Mouse (Mus musculus): Measurements from ENCODE around the gene Prelp.
"Not testable (repeated sequence)": the region's sequence is repeated elsewhere in the genome, so short reads cannot be mapped to it uniquely, and the experiment has no call there.

Gene Prelp

GRCm38 (mm10) chr1:133921304-133921751, at the start of gene Prelp:
TSS of gene Prelp (minus strand) at chr1:133921414.
- DNase-seq: peak; percentile 67 to 75

- DNase-seq: no peak
Measured at GRCm38 (mm10) chr1:133969427-133969826, 48.2 kb upstream of the Prelp start.

- peak in 1 of 2 experiments; percentile 23 for DNase-seq
Measured at GRCm38 (mm10) chr1:133968788-133969325, 47.6 kb upstream of the Prelp start.

GRCm38 (mm10) chr1:133967481-133968017, 46.3 kb upstream of the Prelp start:
- no peak for DNase-seq

DNA sequence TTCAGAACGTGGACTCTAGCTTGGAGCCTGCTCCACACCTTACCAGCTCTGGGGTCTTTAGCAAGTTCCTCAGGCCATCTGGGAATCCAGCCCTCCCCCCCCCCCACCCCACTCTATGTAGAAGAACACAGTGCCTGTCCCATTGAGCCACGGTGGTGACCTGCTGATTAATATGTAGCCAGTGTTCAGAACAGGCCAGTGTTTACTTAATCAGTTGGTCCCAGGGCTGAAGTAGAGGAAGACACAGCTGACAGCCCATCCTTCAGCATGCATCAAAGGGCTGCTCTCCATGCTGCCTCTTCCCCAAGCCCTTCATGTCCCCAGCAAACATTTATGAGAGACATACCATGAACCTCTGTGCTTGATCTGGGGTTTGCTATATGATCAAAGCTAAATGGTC, 44.8 kb upstream of the Prelp start:
- DNase-seq: no peak

GRCm38 (mm10) chr1:133965298-133965697, 44.1 kb upstream of the Prelp start:
- peak; percentile 35 to 36 for DNase-seq

GRCm38 (mm10) chr1:133964742-133965141, 43.5 kb upstream of the Prelp start:
- no peak for DNase-seq

DNA sequence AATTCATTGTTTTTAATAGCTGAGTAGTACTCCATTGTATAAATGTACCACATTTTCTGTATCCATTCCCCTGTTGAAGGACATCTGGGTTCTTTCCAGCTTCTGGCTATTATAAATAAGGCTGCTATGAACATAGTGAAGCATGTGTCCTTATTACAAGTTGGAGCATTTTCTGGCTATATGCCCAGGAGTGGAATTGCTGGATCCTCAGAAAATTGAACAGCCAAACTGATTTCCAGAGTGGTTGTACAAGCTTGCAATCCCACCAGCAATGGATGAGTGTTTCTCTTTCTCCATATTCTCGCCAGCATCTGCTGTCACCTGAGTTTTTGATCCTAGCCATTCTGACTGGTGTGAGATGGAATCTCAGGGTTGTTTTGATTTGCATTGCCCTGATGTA, 42.4 kb upstream of the Prelp start:
- not testable (repeated sequence) for DNase-seq

DNA sequence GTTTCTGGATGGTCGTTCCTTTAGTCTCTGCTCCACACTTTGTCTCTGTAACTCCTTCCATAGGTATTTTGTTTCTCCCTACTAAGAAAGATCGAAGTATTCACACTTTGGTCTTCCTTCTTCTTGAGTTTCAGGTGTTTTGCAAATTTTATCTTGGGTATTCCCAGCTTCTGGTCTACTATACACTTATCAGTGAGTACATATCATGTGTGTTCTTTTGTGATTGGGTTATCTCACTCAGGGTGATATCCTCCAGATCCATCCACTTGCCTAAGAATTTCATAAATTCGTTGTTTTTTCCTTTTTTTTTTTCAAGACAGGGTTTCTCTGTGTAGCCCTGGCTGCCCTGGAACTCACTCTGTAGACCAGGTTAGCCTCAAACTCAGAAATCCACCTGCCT, 41.9 kb upstream of the Prelp start:
- not testable (repeated sequence) for DNase-seq

DNA sequence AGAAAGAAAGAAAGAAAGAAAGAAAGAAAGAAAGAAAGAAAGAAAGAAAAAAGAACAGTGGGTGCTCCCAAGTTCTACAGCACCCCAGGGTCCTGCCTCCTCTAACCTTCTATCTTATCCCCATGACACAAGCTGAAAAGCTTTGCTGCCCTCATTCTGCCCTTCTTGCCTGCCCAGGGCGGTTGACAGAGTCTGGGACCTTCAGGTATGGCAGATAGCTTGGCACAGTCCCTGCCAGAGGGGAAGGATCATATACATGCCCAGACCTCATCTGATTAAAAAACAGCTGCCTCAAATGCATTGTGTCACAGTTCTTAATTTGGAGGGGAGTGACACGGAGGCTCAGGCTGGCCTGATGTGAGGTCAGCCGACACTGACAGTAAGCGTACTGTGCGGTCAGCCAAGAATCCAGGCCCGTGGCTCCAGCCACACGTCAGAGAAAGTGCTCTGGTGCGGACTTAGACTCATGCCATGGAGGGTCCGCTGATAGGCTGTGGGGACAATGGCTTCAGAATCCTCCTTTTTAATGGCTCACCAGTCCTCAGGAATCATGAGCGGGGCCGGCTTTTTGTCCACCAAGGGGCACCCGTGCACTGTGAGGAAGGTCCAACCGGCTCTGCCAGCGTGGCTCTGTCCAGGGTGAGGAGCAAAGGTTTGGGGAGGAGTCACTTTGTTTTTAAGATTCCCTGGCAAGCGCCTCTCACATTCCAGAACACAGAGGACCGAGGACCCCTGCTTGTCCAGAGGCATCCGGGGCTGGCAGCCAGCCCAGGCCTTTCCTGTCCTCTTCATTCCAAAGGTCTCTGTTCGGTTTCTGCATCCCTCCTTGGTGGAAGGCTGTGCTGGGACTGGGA, 40.3 kb upstream of the Prelp start:
- DNase-seq: peak; percentile 95

- DNase-seq: peak; percentile 32 to 42
Measured at GRCm38 (mm10) chr1:133959521-133959920, 38.3 kb upstream of the Prelp start.

- no peak for DNase-seq
Measured at GRCm38 (mm10) chr1:133954009-133954408, 32.8 kb upstream of the Prelp start.

DNA sequence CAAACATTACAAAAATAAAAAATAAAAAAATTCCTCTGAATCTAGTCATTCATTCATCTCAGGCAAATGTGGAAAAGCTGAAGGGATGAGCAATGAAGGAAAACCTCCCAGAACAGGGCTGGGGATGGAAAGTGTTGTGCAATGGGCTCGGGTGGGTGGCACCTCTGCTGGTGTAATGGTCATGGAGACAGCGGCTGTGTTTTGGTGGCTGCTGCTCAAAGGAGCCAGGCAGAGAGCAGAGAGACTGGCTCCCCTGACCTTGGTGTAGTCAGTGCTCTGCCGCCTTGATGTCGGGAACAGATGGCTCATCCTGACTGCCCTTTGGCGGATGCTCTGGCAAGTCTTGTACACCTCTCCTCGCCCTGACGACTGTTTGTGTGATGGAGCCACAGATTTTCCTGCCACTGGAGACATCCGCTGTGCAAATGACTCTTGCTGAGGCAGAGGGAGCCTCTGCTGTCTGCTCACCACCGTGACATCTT, 32.1 kb upstream of the Prelp start:
- no peak for DNase-seq

- DNase-seq: no peak
Measured at GRCm38 (mm10) chr1:133951598-133951997, 30.4 kb upstream of the Prelp start.

- no peak for DNase-seq
Measured at GRCm38 (mm10) chr1:133950061-133950782, 29.0 kb upstream of the Prelp start.

- DNase-seq: no peak
Measured at GRCm38 (mm10) chr1:133945106-133945505, 23.9 kb upstream of the Prelp start.

DNA sequence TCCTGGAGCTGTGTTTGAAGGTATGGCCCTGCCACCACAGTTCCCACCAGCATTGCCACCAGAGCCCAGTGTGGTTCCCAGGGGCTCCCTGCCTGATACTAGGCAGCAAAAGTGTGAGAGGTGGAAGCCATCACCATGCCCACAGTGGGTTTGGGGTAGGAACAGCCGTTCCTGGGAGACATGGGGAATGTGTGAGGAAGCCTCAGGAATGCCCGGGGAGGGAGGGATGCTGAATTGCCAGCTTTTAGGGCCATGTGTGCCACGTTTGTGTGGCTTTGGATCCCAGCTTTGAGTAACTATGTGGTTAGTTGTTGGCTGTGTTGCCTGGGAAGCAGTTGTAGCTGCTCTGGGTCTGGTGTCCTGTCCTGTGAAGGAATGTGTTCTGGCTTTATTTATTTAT, 20.7 kb upstream of the Prelp start:
- DNase-seq: no peak

DNA sequence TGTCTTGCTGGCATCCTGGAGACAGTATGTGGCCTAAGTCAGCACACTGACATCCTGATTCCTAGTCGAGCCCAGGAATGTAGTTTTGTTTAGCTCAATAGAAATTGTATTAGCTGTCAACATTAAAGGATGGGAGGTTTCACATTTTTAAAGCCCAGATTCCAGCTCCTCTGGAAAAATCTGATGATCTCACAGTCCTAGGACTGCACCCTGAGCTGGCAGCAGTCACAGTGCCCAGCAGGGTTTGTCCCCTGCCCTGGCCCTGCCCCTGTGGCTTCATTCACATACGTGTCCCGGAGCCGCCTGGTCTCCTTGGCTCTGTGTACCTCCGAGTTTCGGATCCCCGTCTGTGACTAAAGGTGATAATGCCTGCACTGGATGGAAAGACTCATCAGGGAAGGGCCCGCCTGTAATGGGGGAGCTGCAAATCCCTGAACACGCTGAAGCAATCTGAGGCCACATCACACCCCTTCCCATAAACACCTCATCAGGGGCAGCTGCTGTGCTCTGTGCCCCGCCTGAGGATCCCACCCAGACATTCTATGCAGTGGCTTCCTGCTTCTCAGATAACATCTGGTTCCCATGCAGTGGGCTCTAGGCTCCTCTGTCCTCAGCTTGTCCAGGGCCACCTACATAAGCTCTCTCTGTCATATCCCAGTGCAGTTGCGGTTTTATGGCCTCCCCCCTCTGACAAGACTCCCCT, 20.1 kb upstream of the Prelp start:
- DNase-seq: no peak

GRCm38 (mm10) chr1:133940481-133941092, 19.4 kb upstream of the Prelp start:
- no peak for DNase-seq

- no peak for DNase-seq
Measured at GRCm38 (mm10) chr1:133939708-133940107, 18.5 kb upstream of the Prelp start.

DNA sequence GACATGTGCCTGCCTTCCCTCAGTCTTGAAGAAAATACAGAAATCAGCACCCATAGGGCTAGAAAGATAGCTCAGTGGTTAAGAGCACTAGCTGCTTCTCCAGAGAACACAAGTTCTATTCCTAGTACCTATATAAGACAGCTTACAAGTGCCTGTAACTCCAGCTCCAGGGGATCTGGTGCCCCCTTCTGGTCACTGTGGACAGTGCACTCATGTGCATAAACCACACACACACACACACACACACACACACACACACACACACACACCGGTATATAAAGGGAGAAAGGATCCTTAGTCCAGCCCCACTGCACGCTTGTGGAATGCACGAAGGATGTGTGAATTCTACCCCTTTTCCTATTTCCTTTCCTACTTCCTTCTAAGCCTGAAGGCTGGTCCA, 15.0 kb upstream of the Prelp start:
- DNase-seq: no peak

- no peak for DNase-seq
Measured at GRCm38 (mm10) chr1:133934354-133934963, 13.2 kb upstream of the Prelp start.

All from kidney, postnatal 36 days (tissue).